Mouse (Mus musculus) liver, embryonic 14.5 days (tissue): Measurements from ENCODE around the gene Lzic.

ENCODE experiments used
- CTCF ChIP-seq: IDR thresholded peaks from 2 replicates; pipeline ENCODE4 v1.5.1; 2016; ENCODE audit warnings: antibody characterized with exemption, low read depth, control low read depth
- EP300 ChIP-seq: IDR thresholded peaks from 2 replicates; pipeline ENCODE4 v1.6.1; 2016; ENCODE audit warnings: antibody characterized with exemption, low read depth

DNA sequence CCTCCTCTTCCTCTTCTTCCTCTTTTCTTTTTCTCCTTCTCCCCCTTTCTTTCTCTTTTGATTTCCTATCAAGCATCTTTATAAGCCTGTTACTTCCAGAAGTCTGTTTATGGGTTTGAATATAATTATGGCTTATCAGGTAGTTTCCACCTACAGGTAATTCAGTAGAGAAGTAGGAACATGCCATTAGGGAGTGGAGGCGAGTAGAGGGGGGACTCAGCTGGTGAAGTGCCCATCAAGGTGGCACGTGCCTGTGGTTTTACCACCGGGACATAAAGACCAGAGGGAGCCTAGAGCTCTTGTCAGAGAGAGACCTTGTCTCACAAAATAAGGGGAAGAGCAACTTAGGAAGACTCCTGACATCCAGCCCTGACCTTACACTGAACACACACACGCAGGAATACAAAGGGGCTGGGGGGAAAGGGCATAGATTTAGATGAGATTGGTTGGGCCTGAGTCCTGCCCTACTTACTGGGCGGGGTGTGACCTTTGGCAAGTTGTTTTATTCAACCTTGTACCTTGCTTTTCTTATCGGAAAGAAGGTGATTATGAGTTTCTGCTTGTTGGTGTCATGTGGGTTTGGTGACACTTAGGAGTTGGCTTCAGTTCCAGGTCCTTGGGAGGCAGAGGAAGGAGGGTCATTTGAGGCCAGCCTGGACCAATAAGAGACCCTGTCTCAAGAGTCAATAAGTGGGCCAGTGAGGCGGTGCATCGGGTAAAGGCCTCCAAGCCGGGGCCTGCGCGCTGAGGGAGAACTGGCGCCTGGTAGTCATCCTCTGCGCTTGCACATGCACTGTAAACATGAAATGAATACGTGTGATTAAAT, 4.6 kb downstream of the Lzic start:
- TF ChIP-seq CTCF (no peak), EP300 (no peak)
